Mouse (Mus musculus) 416B (cell line): ENCODE measurements around the gene Tepsin.

Experiments used
- DNase-seq: peaks from one replicate; pipeline ENCODE4 v3.0.0; 2011; ENCODE audit warnings: low read depth

Tepsin gene

DNA sequence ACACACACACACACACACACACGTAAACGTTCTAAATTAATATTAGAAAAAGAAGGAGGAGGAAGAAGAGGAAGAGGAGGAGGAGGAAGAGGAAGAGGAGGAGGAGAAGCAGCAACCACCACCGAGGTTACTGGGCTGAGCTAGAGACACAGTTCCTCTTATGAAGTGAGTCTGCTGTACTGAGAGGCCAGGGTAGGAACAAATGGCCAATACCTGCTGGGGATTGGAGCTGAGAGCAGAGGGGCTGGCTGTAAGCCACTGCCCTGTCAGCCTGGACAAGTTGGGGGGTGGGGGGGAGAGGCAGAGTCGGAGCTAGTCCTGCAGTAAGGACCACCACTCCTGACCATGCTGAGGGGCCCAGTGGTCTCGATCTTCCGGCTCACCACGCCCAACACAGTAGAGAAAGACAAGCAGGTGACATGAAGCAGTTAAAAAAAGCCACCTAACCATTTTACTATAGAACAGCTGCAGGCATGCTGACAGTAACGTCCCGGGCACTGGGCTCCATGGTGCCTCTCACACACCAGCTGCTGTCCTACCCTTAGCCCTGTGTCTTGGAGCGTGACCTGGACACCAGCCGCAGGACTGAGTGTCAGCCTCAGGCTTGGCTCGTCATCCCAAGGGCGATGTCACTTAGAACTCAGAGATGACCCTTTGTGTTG, 34.4 kb downstream of the Tepsin start:
- peak; percentile 45 for DNase-seq

DNA sequence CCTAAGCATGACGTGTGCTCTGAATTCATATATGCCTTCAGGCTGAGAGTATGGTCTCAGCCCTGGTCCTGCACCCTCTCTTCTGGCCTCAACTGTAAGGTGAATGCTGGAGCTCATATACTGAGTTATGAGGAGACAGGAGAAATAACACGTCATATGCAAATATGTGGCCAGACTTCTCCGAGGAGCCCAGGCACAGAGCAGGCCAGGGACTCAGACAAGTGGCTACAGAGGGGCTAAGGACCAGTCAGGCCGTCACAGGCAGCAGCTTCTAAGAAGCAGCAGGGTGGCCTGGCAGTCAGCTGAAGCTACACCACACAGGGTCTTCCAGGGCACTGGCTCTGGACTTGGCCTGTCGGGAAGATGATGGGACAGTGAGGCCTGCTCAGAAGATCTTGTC, 35.2 kb downstream of the Tepsin start:
- no peak for DNase-seq

DNA sequence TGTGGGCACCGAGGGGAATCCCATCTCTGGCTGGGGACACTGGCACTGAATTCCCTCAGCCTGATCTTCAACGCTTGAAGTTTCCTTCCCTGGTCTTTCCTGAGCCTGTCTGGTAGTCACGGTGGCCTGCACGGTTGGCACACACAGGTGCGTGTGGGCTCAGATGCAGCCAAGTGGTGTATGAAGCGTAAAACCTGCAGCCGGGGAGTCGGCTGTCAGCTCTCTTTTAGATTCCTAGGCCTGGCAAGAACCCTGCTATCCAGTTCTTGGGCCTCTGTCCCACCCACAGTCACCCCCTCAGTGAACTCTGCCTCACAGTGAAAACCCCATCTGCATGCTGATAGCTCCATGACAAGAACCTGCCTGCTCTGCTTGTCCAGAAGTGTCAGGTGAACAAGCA, 37.9 kb downstream of the Tepsin start:
- no peak for DNase-seq

DNA sequence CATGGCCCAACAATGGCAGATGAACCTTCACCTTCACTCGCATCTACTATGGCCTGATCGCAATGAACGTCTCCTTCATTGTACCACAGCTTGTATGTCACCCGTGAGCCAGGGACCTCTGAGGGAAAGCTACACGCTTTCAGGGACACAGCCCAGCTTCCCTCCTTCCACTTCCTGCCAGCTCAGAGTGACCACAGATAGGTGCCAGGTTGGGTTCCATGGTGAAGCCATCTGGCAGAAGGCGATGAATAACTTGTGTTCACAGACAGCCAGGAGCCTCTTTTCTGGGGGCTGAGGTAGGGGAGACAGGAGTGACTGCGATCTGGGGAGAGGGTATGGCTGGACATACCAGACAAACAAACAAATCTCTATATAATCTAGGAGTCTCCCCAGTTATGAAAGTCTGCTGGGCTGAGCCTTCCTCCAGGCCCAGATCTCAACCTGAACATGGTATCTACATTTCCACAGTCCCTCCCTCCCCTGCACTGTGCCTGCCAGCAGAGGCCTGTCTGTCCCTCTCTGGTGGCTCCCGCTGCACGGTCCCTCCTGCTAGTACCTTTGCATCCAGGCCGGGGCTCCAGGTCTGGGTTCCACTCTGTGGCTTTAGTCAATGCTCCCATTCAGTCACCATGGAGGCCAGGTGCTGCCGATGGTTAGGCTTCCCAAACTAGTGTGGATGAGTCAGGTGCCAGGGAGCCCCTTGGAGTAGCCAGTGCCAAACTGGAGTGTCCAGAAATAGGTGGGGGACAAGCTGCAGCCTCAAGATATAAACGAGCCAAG, 42.4 kb downstream of the Tepsin start:
- DNase-seq, result no peak

DNA sequence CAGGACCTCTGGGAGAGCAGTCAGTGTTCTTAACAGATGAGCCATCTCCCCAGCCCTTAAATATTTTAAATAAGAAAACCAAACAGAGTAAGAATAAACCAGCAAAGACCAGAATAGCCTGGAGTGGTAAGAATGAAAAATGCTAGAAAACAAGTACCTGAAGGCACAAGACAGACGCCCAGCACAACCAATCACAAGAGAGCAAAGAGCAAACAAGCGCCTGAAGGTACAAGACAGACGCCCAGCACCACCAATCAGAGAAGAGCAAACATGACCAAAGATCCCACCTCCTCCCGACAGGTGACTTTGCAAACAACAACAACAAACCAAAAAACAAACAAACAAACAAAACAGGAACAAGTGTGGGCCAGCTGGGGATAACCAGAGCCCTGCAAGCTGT, 44.7 kb downstream of the Tepsin start:
- no peak for DNase-seq

DNA sequence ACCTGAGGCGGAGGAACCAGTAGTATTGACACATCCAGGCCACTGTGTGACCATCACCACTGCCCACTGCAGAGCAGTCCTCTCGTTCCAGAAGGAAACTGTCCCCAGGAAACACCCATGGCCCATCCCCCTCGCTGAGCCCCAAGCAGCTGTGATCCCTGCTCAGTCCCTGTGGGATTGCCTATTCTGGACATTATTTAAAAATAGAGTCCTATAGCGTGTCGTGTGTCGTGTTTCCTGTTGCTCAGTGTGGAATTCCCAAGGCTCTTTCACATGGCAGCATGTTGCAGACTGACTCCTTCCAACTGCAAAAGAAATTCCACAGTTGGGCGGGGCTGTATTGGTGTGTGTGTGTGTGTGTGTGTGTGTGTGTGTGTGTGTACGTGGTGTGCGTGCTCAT, 46.3 kb downstream of the Tepsin start:
- DNase-seq, result no peak

DNA sequence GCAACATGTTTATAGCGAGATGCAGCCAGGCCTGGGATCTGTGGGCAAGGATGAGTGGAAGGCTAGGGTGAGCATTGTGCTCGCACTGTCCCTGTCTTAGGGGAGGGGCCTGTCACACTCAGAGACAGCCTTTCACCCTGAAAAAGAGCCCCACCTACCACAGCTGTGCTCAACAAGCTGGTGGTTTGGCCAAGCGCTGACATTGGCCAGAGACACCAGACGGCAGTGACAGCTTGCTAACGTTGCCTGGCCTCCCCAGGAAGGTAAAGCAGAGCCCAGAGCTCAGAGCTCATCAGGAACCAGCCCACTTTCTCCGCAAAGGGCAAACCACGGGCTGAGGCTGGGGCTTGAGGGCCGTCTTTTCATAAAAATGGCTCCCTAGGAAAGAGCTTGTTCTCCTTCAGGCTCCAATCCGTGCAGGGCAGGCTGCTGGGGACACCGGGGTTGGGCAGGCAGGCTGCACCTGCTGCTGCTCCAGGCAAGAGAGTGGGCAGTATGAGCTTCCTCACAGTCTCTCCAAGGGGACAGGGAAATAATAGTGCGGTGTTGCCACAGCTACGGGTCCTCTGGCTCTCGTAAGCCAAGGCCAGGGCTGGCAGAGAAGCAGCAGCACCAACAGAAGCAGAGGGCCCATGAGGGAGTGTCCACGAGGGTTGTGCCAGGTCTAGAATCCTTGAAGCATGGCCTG, 47.3 kb downstream of the Tepsin start:
- DNase-seq, result peak; percentile 60

DNA sequence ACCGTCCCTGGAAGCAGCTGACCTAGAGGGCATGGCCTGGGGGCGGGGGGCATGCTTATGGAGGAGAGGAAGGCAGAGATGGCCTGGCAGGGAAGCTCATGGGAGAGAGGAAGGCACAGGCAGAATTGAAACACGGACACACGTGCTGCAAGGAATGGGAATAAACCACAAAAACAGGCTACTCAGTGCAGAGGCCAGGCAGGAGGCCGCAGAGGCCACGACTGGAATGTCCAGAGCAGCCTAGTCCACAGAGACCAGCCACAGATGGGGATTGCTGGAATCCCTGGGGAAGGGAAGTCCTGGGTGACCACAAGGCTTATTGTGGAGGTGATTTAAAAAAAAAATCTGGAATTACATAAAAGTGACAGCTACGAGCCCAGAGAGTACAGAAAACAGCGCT, 49.5 kb downstream of the Tepsin start:
- DNase-seq, result no peak

DNA sequence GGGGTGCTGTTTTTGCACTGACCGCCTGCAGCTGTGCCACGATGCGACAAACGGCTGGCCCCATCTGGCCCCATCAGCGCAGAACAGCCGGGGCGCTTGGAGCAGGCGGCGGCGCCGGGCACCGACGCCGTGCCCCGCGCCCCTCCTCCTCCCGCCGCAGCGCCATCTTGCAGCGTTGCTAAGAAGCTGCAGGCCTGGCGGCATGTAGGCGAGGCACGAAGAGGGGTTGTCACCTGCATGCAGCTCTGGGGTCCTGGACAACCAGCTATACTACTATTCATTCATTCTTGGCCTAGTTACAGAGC, 50.3 kb downstream of the Tepsin start:
- DNase-seq, result no peak

DNA sequence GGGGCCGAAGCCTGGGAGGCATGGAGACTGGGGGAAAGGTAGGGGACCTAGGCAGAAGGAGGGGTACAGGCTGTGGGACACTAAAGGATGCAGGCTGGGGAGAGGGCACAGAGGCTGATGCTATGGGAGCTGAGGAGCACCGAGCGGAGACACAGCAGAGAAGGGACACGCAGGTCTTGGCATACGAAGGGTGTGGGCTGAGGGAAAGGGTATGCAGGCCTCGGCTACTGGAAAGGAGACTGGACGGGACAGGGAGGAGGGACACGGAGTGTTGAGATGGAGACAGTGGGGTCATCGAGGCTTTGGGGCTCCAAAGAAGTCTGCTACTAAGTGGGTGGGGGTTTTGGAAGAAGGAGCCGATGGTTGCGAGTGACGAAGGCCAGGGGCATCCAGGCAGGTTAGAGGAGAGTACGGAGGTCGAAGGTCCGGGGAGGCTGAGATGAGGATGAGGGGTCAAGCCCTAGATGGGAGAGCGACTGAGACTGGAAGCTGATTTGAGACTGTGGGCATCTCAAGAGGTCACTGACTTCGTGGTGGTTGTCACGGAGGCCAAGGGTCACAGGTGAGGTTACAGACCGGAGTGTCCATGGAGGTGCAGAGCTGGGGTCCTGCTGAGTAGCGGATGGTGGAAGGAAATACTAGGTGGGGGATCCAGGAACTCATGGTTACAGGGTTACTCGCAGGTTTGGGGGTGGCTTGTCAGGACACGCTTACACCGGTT, 50.8 kb downstream of the Tepsin start:
- no peak for DNase-seq

DNA sequence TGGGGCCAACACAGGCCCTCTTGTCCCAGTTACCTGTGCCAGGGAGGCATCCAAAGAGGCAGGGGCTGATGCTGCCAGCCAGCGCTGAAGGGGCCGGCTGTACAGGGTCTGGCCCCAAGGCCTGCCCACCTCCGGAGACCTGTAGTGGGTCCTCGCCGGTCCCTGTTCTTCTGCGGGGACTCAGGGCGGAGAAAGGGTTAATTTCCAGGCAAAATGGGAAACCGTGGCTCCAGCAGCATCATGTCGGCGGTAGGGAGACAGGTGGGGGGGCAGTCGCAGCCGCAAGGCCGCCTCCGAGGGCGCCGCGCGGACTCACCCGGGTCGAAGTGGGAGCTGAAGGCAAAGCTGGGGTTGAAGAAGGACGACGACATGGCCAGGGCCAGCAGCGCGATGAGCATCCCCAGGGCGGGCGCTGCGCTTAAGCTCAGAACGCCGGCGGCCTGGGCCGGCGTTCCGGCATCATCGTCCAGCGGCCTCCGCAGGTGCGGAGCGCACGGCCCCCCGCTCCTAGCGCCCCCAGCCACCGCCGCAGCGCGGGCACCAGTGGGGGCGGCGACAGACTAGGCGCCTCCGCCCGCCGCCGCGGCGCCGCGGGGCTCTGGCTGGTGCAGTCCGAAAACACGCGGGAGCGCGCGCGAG, 51.9 kb downstream of the Tepsin start, which contains the start of gene Aatk:
TSS of gene Aatk (minus strand) at position 615 of the 639 bp plus-strand sequence.
- DNase-seq, result no peak

DNA sequence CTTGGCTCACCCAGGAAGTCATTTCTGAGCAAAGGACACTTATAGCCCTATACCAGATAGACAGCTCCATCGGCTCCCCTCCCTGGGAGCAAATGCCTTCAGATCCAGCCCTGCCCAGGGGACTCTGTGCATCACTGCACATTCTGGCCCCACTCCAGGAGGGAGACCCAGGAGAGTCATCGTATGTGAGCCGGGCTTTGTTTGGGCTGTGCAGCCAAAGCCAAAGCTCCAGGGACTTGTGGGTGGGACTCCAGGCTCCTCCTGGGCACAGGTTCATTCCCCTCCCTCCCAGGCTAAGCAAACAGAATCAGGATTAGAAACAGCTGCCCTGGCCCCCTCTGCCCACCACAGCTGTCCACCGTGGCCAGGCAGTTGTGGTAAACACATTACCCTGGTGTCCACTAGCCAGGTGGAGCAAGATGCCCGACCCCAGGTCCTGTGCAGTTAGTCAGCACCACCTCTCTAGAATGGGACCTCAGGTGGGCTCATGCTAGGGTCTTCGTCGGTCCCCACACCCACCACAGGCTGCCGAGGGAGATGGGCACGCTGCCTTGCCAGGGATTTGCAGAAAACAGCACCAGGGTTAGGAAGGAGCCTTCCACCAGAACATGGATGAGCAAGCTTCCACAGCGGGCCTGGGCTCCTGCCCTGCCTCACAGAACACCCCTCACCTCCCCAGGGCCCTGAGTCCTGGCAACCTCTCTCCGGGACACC, 52.5 kb downstream of the Tepsin start:
- no peak for DNase-seq

DNA sequence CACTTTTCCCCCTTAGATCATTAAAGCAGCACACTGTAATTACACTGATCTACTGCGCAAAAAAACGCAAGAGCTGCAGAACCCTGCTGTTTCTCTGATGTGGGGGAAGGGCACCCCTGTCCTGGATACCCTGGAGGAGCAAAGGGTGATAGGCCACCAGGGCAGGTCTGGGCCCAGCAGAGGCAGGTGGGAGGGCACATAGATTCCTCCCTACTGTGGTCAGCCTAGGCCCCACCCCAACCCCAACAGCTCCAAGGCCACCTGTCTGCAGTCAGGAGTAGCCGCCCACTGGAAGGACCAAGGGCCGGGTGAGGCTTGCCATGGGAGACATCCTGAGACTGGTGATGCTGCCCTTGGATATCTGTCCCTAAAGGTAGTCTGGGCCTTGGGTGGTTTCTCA, 53.2 kb downstream of the Tepsin start:
- no peak for DNase-seq

DNA sequence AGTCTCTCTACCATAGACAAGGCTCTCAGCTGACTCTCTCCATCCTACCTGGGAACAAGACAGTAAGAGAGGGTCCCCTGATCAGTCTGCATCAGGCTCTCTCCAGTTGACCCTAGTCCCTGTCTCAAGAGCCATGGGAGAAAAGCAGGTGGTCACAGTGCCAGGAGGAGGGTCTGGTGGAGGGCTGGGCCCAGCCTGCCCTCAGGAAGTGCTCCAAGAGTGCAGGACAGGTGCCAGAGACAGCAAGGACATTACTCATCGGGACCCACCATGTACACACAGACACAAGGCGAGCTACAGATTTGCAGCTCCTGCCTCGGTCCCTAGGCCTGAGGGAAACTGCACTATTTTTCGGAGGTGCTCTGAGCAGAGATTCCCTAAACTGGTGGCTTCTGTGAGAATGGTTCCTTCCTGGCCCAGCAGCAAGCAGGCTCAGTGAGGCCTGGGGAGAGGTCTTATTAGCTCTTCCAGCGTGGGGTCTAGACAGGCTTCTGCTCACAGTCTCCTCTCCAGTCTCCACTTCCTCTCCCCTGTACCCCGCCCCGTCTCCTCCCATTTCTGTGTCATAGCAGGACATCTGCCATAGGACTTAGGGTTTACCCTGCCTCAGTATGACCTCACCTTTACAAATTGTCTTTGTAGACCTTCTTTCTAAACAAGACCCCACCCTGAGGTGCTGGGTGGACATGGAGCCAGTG, 56.2 kb downstream of the Tepsin start:
- peak; percentile 75 for DNase-seq

DNA sequence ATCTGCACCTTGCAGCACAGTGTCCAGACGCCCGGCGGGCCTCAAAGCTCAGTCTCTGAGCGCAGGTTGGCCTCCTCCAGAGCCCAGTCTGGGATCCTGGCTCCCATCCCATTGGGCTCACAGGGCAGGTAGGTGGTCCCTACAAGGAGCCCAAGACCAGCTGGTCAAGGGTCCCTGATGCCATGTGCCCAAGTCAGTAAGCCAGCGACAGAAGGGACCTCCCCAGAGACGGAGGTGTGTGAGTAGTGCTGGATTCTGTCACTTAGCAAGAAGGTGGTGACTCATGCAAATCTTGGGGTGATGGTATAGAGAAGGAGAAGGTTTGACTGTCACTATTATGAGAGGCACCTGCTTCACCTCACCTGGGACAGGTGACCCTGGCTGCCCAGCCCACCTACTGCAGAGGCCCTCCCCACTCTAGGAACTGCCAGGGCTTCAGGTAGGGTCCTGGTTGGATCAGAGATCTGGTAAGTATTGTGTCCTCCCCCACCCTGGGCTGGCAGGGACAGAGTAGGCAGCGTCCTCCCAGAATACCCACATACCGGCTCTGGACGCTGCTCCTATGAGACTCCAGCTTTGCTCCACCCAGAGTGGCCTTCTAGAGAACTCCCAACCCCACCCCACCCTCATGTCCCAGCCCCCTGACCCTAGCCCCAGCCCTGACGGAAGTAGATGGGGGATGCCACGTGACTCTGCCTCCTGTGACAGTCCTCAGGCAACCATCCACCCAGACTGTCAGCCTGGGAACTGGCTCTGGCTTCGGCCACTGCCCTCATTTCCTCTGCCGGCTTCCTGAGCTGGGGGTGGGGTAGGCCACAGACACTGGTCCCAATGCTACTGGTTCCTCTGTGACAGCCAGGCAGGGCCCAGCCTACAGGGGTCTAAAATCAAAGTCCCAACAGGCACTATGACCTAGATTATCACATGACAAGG, 57.1 kb downstream of the Tepsin start:
- DNase-seq, result peak; percentile 96
